Mouse (Mus musculus) bone marrow, adult 2 months (tissue): Measurements from ENCODE around the gene Rps27.

Experiments used
- CTCF ChIP-seq: fragments of 200-500 bp; IDR thresholded peaks from 2 replicates; pipeline ENCODE4 v1.5.1; 2011; ENCODE audit warnings: low read length, control low read depth; ENCODE audit not compliant: control insufficient read depth, insufficient read depth
- POLR2A ChIP-seq: fragments of 200-500 bp; IDR thresholded peaks from 2 replicates; pipeline ENCODE4 v1.6.1; 2011; ENCODE audit warnings: low read depth, mild to moderate bottlenecking, control low read depth, low read length, borderline replicate concordance; ENCODE audit not compliant: control insufficient read depth

- TF ChIP-seq POLR2A: no peak
- no peak for TF ChIP-seq CTCF
These were observed 6.6 kb upstream of the Rps27 start for GRCm38 (mm10) chr3:90220088-90220487.
